In genomic region chr11:104439703-104440102, GRCm38 (mm10) we compare ENCODE assay signal across 9 mouse cellular contexts. TPM values are rescaled to one million over a fixed set of nuclear protein-coding genes. Genes with fewer than 3 reads are reported as not detected.
DNase-seq lines count a peak whose midpoint lies in the region; ATAC-seq and TF ChIP-seq lines count a peak whose summit lies in the region.
"Had no signal": no experiment of that assay in that cellular context is flagged by ENCODE, and none has a peak within 500 bp of the region (broad histone marks: within the 10 kb centered on the region; RNA-seq: fewer than 3 reads in every experiment).

No protein-coding gene starts in this region.

- no peaks in the 10 kb centered on the region for H3K27me3 ChIP-seq in heart, embryonic 13.5 days (replicated peaks)
- H3K27me3 ChIP-seq in stomach, embryonic 14.5 days (ENCODE audit: control insufficient read depth, insufficient read depth, low read length): no peaks in the 10 kb centered on the region
- H3K27me3 ChIP-seq in stomach, postnatal 0 days (ENCODE audit: control insufficient read depth, insufficient read depth, low read length): no peaks in the 10 kb centered on the region
- H3K27me3 ChIP-seq in liver, embryonic 14.5 days (ENCODE audit: control insufficient read depth, insufficient read depth, low read length): no peaks in the 10 kb centered on the region

- no peak for DNase-seq in heart, postnatal 14 days
- DNase-seq in stomach, postnatal 0 days (ENCODE audit: low spot score): no peak
- no peak for DNase-seq in liver, embryonic 14.5 days (ENCODE audit: low read depth in 3 of 3, low spot score in 3 of 3)
- DNase-seq in adrenal gland, postnatal 25 days: no peak
- DNase-seq in embryo, embryonic 10 days (ENCODE audit: low spot score): no peak
- DNase-seq in gastrocnemius, postnatal 10 days: no peak
- DNase-seq: kidney, postnatal 4 days had no signal

- 42% methylated on average over 2 of the region's 2 CpGs for WGBS in heart, embryonic 13.5 days
- WGBS in stomach, embryonic 14.5 days: 21% methylated on average over 2 of the region's 2 CpGs
- WGBS in stomach, postnatal 0 days: 25% methylated on average over 2 of the region's 2 CpGs
- 39% methylated on average over 2 of the region's 2 CpGs for WGBS in liver, embryonic 14.5 days (ENCODE audit: insufficient replicate concordance)

- no peaks in the 10 kb centered on the region for H3K36me3 ChIP-seq in heart, embryonic 13.5 days
- H3K36me3 ChIP-seq in stomach, embryonic 14.5 days (ENCODE audit: control insufficient read depth, insufficient read depth, low read length): no peaks in the 10 kb centered on the region
- H3K36me3 ChIP-seq in stomach, postnatal 0 days (ENCODE audit: control insufficient read depth, insufficient read depth, low read length): no peaks in the 10 kb centered on the region
- H3K36me3 ChIP-seq in liver, embryonic 14.5 days (replicated peaks; ENCODE audit: control insufficient read depth, insufficient read depth, low read depth): no peaks in the 10 kb centered on the region

- intact Hi-C loops in heart, postnatal 14 days (cut with DNase I): loop anchor here (2.0 to 10.0 kb wide), 5 partner anchors 15 to 205 kb away; partner anchors contain the start of gene Mapt

- peaks cover 53% of the 10 kb centered on the region for H3K4me1 ChIP-seq in heart, embryonic 13.5 days
- peaks cover 12% of the 10 kb centered on the region; the same call in 1 of the 2 replicates for H3K4me1 ChIP-seq in stomach, embryonic 14.5 days (ENCODE audit: control insufficient read depth, insufficient read depth, low read length)
- H3K4me1 ChIP-seq in stomach, postnatal 0 days (replicated peaks; ENCODE audit: control insufficient read depth, insufficient read depth): no peaks in the 10 kb centered on the region
- H3K4me1 ChIP-seq in liver, embryonic 14.5 days (replicated peaks; ENCODE audit: control insufficient read depth in 2 of 2, insufficient read depth in 2 of 2, low read length in 1 of 2): peaks cover 21 to 28% of the 10 kb centered on the region in 2 experiments

- peak overlapping the region; percentile 83 for H3K4me2 ChIP-seq in heart, embryonic 13.5 days
- peak overlapping the region; percentile 78 for H3K4me2 ChIP-seq in stomach, embryonic 14.5 days (replicated peaks; ENCODE audit: low read depth, low read length)
- no peak overlapping the region for H3K4me2 ChIP-seq in stomach, postnatal 0 days (replicated peaks; ENCODE audit: low read depth)
- H3K4me2 ChIP-seq in liver, embryonic 14.5 days (ENCODE audit: low read depth): peak overlapping the region; percentile 81

- no peaks in the 10 kb centered on the region for H3K9me3 ChIP-seq in heart, embryonic 13.5 days
- no peaks in the 10 kb centered on the region for H3K9me3 ChIP-seq in stomach, embryonic 14.5 days (ENCODE audit: control insufficient read depth, low read depth, low read length)
- H3K9me3 ChIP-seq in stomach, postnatal 0 days (ENCODE audit: control insufficient read depth, low read length): no peaks in the 10 kb centered on the region
- H3K9me3 ChIP-seq in liver, embryonic 14.5 days (ENCODE audit: control insufficient read depth, low read length): no peaks in the 10 kb centered on the region

- no peak overlapping the region for H3K9ac ChIP-seq in heart, embryonic 13.5 days
- no peak overlapping the region for H3K9ac ChIP-seq in stomach, embryonic 14.5 days (replicated peaks; ENCODE audit: low read depth, low read length)
- no peak overlapping the region for H3K9ac ChIP-seq in stomach, postnatal 0 days (ENCODE audit: low read length)
- H3K9ac ChIP-seq in liver, embryonic 14.5 days (replicated peaks): no peak overlapping the region

- no peak for ATAC-seq in heart, embryonic 13.5 days (ENCODE audit: extremely low read depth, insufficient number of reproducible peaks, low FRiP score, low TSS enrichment)
- no peak for ATAC-seq in stomach, embryonic 14.5 days (ENCODE audit: insufficient number of reproducible peaks, insufficient read depth, low FRiP score, low read depth)
- ATAC-seq in stomach, postnatal 0 days (ENCODE audit: low FRiP score, low TSS enrichment): no peak
- no peak for ATAC-seq in liver, embryonic 14.5 days (ENCODE audit: insufficient read depth)

- TF ChIP-seq EP300 in stomach, postnatal 0 days (optimal IDR thresholded peaks at IDR 0.05): no peak
- no peak for TF ChIP-seq EP300 in liver, embryonic 14.5 days (IDR thresholded peaks at IDR 0.05; ENCODE audit: low read depth)

- no peak overlapping the region for H3K27ac ChIP-seq in heart, embryonic 13.5 days (replicated peaks)
- no peak overlapping the region for H3K27ac ChIP-seq in stomach, embryonic 14.5 days (ENCODE audit: low read length)
- H3K27ac ChIP-seq in stomach, postnatal 0 days (replicated peaks): no peak overlapping the region
- H3K27ac ChIP-seq in liver, embryonic 14.5 days: no peak overlapping the region

- TF ChIP-seq CTCF in stomach, postnatal 0 days (IDR thresholded peaks at IDR 0.05; ENCODE audit: low read depth): no peak
- no peak for TF ChIP-seq CTCF in liver, embryonic 14.5 days (IDR thresholded peaks at IDR 0.05; ENCODE audit: low read depth)

- peak overlapping the region; percentile 92 for H3K4me3 ChIP-seq in heart, embryonic 13.5 days
- H3K4me3 ChIP-seq in stomach, embryonic 14.5 days (ENCODE audit: low read depth, low read length): 0 out of 2 replicates have a peak overlapping the region, but pooled peaks have one; percentile 5
- no peak overlapping the region for H3K4me3 ChIP-seq in stomach, postnatal 0 days (ENCODE audit: low read depth, low read length)
- H3K4me3 ChIP-seq in liver, embryonic 14.5 days (ENCODE audit: insufficient read depth in 1 of 2, low read depth in 2 of 2, low read length in 2 of 2): peak overlapping the region in 1 of 2 experiments; percentile 29; a peak in 2 of 4 replicates

RNA-seq across cellular contexts. Expression of gene Kansl1, which starts 29.0 kb away (rescaled TPM):
- polyA plus RNA-seq in heart, embryonic 13.5 days (2015; fragmentation: Nextera tagmentation; extraction: Ambion mirVana): 12.6 and 13.3 TPM in 2 replicates
- 10 to 100 TPM; 31.6 to 32.3 TPM for total RNA-seq in heart, postnatal 14 days (2021)
- 28.1 and 30.0 TPM in 2 replicates for polyA plus RNA-seq in stomach, embryonic 14.5 days (2014; fragmentation: Nextera tagmentation; extraction: Ambion mirVana)
- polyA plus RNA-seq in stomach, postnatal 0 days (2015; fragmentation: Nextera tagmentation; extraction: Ambion mirVana): 7.5 and 8.2 TPM in 2 replicates
- polyA plus RNA-seq in liver, embryonic 14.5 days (2012; rRNA removed): 12.3 and 13.8 TPM in 2 replicates
- polyA plus RNA-seq in liver, embryonic 14.5 days (2014; fragmentation: Nextera tagmentation; extraction: Ambion mirVana): 5.3 and 5.4 TPM in 2 replicates
- total RNA-seq in adrenal gland, postnatal 25 days (2021): 56.5 and 62.6 TPM in 2 replicates
- 10 to 100 TPM; 22.7 to 28.9 TPM for total RNA-seq in gastrocnemius, postnatal 10 days (2021)
